ENCODE assay signal across 13 mouse cellular contexts in the genomic region with DNA sequence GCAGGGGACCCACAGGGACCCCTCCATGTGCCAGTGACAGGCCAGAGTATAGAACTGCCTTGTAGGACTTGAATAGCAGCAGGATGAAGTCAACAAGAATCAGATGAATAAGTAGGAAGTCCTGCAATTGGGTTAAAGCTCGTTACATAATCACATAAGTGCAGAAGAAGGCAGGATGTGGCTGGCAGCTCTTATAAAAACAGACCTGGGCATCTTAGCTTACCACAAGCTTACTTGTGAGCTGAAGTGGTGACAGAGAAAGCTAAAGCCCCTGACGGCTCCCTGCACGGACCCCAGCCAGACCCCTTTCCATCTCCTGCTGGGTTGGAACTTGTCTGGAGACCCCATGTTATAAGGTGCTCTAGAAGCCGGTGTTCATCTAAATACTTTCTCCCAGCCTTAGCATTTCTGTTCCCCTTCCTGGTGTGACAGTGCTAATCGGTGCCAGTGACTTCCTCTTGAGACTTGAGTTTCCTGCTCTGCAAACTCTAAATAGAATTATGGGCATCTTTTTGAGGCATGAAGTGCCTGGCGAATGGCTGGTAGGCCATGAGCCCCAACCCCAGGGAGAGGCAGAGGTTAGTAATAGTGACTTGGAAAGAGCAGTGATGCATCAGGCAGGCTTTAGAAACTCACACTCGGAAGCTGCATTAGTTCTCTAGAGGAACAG. TPM values are rescaled to one million over a fixed set of nuclear protein-coding genes. Genes with fewer than 3 reads are reported as not detected.
DNase-seq lines count a peak whose midpoint lies in the region; ATAC-seq and TF ChIP-seq lines count a peak whose summit lies in the region.
"Had no signal": no experiment of that assay in that cellular context is flagged by ENCODE, and none has a peak within 500 bp of the region (broad histone marks: within the 10 kb centered on the region; RNA-seq: fewer than 3 reads in every experiment).

No protein-coding gene starts in this region.

- H3K4me1 ChIP-seq in heart, embryonic 15.5 days (replicated peaks) = peaks cover 84% of the 10 kb centered on the region
- peaks cover 58% of the 10 kb centered on the region for H3K4me1 ChIP-seq in liver, postnatal 0 days (ENCODE audit: insufficient read depth)
- H3K4me1 ChIP-seq in midbrain, postnatal 0 days (ENCODE audit: insufficient read depth, low read length) = peaks cover 6% of the 10 kb centered on the region

- DNase-seq in heart, adult 9 months (ENCODE audit: low spot score in 2 of 2) = no peak
- peak; percentile 80 for DNase-seq in 416B (ENCODE audit: low read depth)
- DNase-seq in brain, adult 2 months (ENCODE audit: low read depth, low spot score) = peak; percentile 54
- no peak for DNase-seq in liver, postnatal 0 days
- DNase-seq in cerebellum, postnatal 25 days = no peak
- no peak for DNase-seq in midbrain, postnatal 0 days (ENCODE audit: low spot score)
- no peak for DNase-seq in cerebellum, postnatal 36 days
- DNase-seq: cerebellum, adult 11 months; gastrocnemius, postnatal 14 days had no signal

- H3K9me3 ChIP-seq in heart, embryonic 15.5 days (replicated peaks) = no peaks in the 10 kb centered on the region
- H3K9me3 ChIP-seq in liver, postnatal 0 days (ENCODE audit: low read length) = no peaks in the 10 kb centered on the region
- no peaks in the 10 kb centered on the region for H3K9me3 ChIP-seq in midbrain, postnatal 0 days (ENCODE audit: low read length)
- H3K9me3 ChIP-seq: hindbrain, embryonic 15.5 days; limb, embryonic 15.5 days had no signal

- no peaks in the 10 kb centered on the region for H3K27me3 ChIP-seq in heart, embryonic 15.5 days
- 0 out of 2 replicates have a peak, but pooled peaks cover 3% of the 10 kb centered on the region for H3K27me3 ChIP-seq in liver, postnatal 0 days (ENCODE audit: insufficient read depth, low read length)
- H3K27me3 ChIP-seq in midbrain, postnatal 0 days (ENCODE audit: insufficient read depth, low read length) = no peaks in the 10 kb centered on the region
- H3K27me3 ChIP-seq: hindbrain, embryonic 15.5 days; limb, embryonic 15.5 days had no signal

- no peak overlapping the region for H3K4me3 ChIP-seq in heart, embryonic 15.5 days
- no peak overlapping the region for H3K4me3 ChIP-seq in liver, postnatal 0 days (ENCODE audit: low read depth, low read length)
- no peak overlapping the region for H3K4me3 ChIP-seq in midbrain, postnatal 0 days (ENCODE audit: low read depth, low read length)
- H3K4me3 ChIP-seq: hindbrain, embryonic 15.5 days; layer of hippocampus, adult 2 months; limb, embryonic 15.5 days had no signal

- no peak for TF ChIP-seq CTCF in liver, postnatal 0 days (IDR thresholded peaks at IDR 0.05; ENCODE audit: low read depth)
- no peak for TF ChIP-seq CTCF in midbrain, postnatal 0 days (IDR thresholded peaks at IDR 0.05)

- peaks cover 3% of the 10 kb centered on the region; the same call in 1 of the 2 replicates for H3K36me3 ChIP-seq in heart, embryonic 15.5 days
- peaks cover 35% of the 10 kb centered on the region for H3K36me3 ChIP-seq in liver, postnatal 0 days (replicated peaks; ENCODE audit: insufficient read depth, low read length)
- H3K36me3 ChIP-seq in midbrain, postnatal 0 days (ENCODE audit: insufficient read depth, low read length) = no peaks in the 10 kb centered on the region; the same call in 1 of the 2 replicates
- H3K36me3 ChIP-seq: hindbrain, embryonic 15.5 days; limb, embryonic 15.5 days had no signal

- TF ChIP-seq EP300 in liver, postnatal 0 days (IDR thresholded peaks at IDR 0.05; ENCODE audit: low read depth) = no peak

- H3K9ac ChIP-seq in heart, embryonic 15.5 days = no peak overlapping the region
- no peak overlapping the region for H3K9ac ChIP-seq in liver, postnatal 0 days (replicated peaks)
- no peak overlapping the region for H3K9ac ChIP-seq in midbrain, postnatal 0 days (replicated peaks; ENCODE audit: low read length, poor library complexity, severe bottlenecking)
- H3K9ac ChIP-seq: hindbrain, embryonic 15.5 days; limb, embryonic 15.5 days had no signal

- 65% methylated on average over 7 of the region's 7 CpGs for WGBS in heart, embryonic 15.5 days
- WGBS in liver, postnatal 0 days (ENCODE audit: insufficient replicate concordance) = 37% methylated on average over 7 of the region's 7 CpGs
- 84% methylated on average over 7 of the region's 7 CpGs for WGBS in midbrain, postnatal 0 days

- no peak overlapping the region for H3K27ac ChIP-seq in heart, embryonic 15.5 days
- peak overlapping the region; percentile 74 for H3K27ac ChIP-seq in liver, postnatal 0 days (ENCODE audit: low read depth)
- no peak overlapping the region for H3K27ac ChIP-seq in midbrain, postnatal 0 days (ENCODE audit: low read depth, low read length)
- H3K27ac ChIP-seq: hindbrain, embryonic 15.5 days; layer of hippocampus, adult 2 months; limb, embryonic 15.5 days had no signal

- ATAC-seq in heart, embryonic 15.5 days (replicated peaks; ENCODE audit: insufficient number of reproducible peaks, insufficient read depth, low FRiP score, low read depth) = no peak
- ATAC-seq in liver, postnatal 0 days = no peak
- no peak for ATAC-seq in midbrain, postnatal 0 days (ENCODE audit: low FRiP score)

- peak overlapping the region; percentile 9; the same call in 1 of the 2 replicates for H3K4me2 ChIP-seq in heart, embryonic 15.5 days
- H3K4me2 ChIP-seq in liver, postnatal 0 days (ENCODE audit: low read depth, low read length) = peak overlapping the region; percentile 22
- H3K4me2 ChIP-seq in midbrain, postnatal 0 days (ENCODE audit: low read depth, low read length, poor library complexity, severe bottlenecking) = no peak overlapping the region
- H3K4me2 ChIP-seq: hindbrain, embryonic 15.5 days; limb, embryonic 15.5 days had no signal

RNA-seq across cellular contexts. Expression of a gene that starts 6.8 kb away (rescaled TPM):
- polyA plus RNA-seq in heart, embryonic 15.5 days (2015; fragmentation: Nextera tagmentation; extraction: Ambion mirVana) = 74.4 and 80.9 TPM in 2 replicates
- 32.7 and 32.9 TPM in 2 replicates for polyA plus RNA-seq in liver, postnatal 0 days (2015; fragmentation: Nextera tagmentation; extraction: Ambion mirVana)
- total RNA-seq in midbrain, postnatal 0 days (2014; rRNA removed) = 26.4 and 32.8 TPM in 2 replicates
- polyA plus RNA-seq in midbrain, postnatal 0 days (2015; fragmentation: Nextera tagmentation; extraction: Ambion mirVana) = 37.6 and 40.6 TPM in 2 replicates

Comparison
In these comparisons a context has a peak if more than half of its experiments do, and no peak if none do; other contexts are left out.
1. DNase-seq: peak in 416B (single experiment) and brain, adult 2 months (single experiment); none in heart, adult 9 months (0 of 2), liver, postnatal 0 days (single experiment), cerebellum, postnatal 25 days (0 of 2), midbrain, postnatal 0 days (single experiment) and cerebellum, postnatal 36 days (0 of 2).